Mouse (Mus musculus): ENCODE measurements at regions not wholly inside any gene's neighbourhood (a gene's known extent, or its start where the extent isn't known, plus 50 kb on each side); places are given as distances from the start of the nearest gene placed in this dataset.

DNA sequence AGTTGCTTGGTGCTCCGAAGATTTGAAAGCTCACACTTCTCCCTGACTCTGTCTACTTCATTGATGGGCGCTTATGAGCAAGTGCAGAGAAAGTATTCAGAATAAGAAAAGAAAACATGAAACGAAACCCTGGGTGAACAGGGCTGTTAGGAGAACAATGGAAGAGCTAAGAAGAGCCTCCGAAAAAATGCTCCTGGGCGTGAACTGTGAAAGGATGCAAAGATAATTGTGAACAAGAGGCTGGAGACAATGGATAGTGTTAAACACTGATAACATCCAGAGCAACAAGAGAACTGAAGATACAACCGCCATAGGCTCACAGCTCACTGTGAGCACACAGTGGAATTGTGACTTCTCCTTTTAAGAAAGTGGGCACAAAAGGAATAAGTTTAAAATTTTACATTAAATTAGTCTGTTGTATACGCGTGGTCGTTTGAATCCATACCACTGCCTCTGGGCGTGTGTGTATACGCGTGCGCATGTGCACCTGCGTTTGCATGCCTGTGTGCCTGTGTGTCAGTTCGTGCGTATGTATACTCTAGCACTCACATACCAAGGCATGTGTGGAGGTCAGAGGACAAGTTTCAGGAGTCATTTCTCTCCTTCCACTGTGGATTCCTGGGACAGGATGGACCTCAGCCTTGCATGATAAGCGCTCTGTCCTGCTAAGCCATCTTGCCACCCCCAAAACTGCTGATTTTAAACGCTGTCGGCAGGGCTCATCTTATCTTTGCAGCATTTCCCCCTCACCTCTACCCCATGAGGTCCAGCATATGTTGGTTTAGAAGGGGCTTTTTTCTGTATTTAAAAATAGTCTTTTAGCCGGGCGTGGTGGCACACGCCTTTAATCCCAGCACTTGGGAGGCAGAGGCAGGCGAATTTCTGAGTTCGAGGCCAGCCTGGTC is 113.0 kb upstream of the 1700016C15Rik start:
- DNase-seq (ENCODE audit: low read depth, low spot score), result no peak

DNA sequence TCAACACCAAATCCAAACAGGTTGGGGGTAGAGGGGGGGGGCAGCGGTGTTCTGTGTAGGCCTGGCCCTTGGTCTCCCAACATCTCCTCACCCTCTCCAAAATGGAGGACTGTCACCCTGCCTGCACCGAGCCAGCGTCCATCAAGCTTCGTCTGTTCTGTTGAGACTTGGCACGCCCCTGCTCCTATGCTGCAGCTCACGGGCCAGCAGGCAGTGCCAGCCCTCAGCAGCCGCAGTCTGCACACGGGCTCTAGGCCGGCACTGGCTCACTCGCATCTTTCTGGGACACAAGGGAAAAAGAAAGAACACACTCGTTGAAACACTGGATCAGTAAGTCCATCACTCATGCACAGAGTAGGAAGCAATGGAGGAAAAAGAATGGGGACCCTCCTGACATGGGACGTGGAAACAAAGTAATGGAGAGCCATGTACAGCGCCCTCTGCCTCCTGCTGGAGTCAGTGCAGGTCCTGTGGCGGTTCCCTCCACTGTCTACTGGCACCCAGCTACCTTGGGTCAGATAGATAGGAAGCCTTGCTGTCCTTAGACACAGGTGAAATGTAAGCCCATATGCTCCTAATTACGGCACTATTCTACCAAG is 109.0 kb upstream of the 1700016C15Rik start:
- DNase-seq (ENCODE audit: low read depth, low spot score), result peak; percentile 11

DNA sequence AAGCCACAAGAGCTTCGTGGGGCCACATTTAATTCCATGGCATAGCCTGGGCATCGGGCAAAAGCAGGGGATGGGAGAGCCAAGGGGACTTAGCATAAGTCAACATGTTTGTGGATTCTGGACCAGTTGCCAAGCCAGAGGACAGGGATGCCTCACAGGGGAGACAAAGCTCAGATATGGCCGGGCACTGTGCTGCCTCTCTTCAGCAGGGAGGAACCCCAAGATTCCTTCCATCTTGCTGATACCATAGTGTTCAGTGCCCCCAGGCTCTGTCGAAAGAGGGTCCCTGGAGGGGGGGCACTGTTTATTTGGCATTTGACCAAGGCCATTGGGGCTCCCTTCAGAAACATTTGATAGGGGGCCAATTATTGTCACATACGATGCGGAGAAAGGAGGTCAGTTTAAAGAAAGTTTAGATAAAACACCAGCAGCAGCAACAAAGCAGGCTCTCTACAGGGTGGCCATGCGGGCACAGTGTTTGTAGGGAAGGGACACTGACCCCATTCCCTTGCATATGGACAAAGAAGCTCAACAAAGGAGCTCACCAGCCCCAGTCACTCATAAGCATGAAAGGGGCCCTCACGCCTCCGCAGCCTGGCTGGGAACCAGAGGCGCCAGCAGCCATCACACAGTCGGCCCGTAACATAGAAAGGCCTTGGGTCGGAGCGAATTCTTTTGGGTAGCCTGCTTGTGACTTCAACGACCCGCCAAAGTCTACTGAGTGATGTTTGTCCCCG is 107.6 kb upstream of the 1700016C15Rik start:
- no peak for DNase-seq (ENCODE audit: low read depth, low spot score)

DNA sequence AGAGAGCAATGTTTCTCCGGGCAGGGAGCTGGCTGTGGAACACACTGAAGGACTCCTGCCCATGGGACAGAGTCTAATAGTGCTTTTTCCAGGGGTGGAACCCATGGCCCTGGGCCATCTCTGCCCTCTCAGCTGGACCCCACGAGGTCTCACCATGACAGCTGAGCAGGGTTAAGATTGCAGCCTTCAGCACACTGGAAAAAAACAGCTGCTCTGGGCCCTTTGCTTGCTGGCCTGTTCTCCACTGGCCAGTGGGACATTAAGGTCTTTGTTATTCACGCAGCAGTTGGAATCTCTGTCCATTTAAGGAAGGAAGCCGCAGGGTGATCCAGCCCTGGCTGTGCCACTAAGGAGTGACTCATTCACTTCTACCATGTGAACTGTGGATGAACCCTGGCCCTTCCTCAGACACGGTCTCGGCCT is 106.3 kb upstream of the 1700016C15Rik start:
- DNase-seq (ENCODE audit: low read depth, low spot score), result no peak

DNA sequence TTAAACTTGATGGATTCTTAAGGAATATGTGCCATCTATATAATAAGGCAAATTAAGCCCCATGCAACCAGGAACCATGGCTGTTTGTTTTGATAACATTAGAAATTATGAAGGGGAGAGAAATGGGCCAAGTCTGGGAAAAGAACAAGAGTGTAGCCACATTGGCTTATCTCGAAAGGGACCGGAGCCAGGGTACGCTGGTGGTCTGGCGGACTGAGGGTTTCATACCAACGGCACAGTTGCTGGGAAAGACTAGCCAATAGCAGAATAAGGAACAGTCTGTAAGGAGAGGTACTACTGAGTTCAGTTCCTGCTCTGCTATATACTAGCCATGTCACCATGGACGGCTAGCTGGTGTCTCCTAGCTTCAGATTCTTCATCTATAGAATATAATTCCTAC is 105.9 kb upstream of the 1700016C15Rik start:
- DNase-seq (ENCODE audit: low read depth, low spot score), result no peak

DNA sequence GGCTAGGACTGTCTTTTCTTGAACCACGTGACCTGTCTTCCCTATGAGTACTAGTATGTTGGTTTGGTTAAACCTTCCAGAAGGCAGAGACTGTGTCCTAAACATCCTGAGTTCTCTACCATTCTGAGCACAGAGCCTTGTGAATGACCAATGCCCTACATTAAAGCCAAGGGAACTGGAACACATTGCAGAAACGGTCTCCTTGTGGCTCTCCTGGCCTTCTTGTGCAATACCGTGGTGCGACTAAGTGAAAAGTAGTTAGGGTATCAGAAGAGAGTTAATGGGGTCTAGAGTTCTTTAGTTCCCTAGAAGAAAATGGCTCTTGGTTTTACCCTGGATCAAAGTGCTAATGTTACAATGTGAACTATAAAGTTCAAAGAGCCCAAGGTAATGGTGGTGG is 101.8 kb upstream of the 1700016C15Rik start:
- DNase-seq (ENCODE audit: low read depth, low spot score), result no peak

DNA sequence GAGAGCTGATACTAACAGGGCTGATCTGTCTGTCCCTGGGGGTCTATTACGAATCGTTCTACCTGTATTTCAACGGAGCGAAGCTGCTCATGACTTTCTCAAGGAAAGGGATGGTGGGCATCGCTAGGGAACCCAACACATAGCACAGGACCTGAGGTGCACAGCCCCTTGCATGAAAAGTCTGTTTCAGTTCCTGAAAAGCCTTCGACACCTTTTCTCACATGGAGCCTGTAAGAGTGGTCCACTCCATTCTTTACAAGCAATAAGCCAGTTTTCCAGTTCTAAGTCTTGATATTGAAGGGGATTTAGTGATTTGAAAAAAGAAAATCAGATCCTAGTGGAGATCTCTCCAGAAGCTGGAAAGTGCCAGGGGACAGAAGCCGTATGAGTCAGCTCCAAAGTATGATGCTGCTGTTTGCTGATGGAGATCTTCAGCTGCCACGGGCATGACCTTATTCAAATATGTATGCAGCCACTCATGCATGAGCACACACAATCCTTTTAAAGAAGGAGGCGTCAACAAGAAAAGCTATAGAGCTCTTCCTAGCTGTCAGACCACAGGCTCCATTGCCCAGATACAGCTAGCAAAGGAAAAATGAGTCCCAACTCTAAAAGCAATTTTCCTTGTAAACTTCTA is 95.5 kb upstream of the 1700016C15Rik start:
- no peak for DNase-seq (ENCODE audit: low read depth, low spot score)

DNA sequence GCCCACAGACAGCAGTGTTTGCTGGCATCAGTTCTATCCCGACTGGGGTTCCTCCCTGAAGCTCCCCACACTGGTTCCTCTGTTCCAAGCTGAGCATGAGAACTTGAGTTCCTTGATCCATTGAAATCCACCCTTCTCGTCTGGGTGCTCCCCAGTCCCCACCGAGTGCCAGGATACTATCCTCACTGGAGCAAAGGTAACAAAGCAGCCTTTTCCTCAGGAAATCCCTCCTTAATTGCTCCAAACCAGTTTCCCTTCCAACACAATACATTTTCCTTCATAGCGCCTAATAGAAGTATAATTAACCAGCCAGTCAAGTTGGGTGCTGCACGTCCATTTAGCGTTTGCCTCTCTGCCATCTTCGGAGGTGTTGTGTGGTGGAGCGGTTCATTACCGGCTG is 92.6 kb upstream of the 1700016C15Rik start:
- DNase-seq (ENCODE audit: low read depth, low spot score), result no peak

DNA sequence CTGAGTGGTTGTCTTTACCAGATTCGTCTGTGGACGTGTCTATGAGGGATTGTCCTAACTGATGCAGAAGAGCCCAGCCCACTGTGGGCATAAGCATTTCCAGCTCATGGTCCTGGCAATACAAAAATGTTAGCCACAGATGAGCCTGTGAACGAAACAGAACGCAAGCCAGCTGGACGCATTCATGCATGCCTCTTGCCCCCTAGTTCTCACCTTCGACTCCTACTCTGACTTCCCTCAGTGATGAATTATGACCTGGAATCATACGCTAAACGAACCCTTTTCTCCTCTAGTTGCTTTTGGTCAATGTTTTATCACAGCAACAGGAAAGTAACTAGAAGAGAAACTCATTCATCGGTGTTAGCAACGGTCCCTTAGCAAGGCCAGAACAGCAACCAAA is 91.2 kb upstream of the 1700016C15Rik start:
- DNase-seq (ENCODE audit: low read depth, low spot score), result no peak

DNA sequence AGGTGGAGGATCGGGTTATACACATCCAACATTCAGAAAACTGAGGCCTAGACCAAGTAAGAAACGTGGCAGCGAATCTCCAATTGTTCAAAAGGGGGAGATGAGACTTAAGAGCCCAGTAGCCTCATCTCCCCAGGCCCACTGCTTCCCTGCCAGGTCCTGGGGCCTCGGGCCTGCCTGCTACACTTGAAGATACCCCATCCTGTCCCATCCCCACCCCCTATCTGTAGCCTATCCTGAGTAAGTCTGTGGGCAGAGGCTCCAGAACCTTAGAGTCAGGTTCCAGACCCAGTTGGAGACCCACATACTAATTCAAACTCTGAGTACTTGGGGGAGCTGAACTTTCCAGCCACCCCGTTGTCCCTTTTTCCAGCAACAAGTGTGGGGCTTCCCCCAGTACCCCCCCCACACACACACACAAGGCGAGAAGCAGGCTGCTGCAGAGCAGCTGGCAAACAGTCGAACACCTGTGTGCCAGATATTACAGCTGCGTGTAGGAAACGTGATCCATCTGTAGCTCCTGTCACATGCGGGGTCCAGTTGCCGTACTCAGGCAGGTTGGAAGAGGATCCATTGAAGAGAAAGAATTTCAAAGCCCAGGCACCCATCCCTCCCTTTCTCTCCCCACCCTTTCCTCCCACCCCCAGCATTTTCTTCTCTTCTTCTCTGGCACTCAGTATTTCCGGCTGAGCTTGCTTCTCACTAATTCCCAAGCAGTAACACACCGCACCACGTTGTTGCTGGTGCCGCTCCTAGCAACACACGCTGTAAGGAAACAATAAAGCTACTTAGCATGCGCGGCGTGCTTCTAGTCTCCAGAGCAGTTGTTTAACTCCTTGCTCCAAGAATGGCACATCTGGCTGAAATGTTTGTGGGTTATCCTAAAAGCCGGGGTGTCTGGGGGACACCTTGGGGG is 89.4 kb upstream of the 1700016C15Rik start:
- no peak for DNase-seq (ENCODE audit: low read depth, low spot score)

DNA sequence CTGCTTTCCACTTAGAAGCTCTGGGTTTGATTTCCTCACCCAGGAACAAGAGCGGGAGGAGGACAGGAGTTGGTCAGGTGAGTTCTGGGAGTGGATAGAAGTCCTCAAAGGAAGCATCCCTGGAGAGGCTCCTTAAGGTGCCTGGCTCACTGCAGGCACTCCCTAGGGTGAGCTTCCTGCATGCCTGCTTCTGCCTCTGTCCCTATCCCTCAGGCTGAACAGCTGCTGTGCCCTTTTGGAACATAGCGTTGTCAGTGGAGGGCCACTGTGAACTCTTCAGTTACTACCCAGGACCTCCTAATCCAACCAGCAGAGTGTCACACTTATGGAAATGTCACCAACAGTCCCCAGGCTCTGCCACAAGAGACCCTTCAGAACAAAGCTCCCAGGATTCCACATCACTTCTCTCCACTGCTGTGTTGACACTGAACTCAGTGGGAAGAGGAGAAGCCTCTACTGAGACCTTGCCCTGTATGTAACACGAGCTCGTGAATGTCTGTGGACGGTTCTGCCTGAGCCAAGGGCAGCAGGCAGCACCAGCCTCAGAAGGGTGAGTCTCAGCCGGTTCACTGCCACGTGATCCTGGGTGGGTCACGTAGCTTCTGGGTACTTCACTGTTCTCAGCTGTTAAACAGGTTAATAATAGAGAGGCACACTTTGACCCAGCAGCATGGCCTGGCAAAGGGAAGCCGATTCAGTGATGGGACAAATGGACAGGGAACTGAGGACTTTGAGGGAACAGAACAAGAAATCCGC is 86.7 kb upstream of the 1700016C15Rik start:
- no peak for DNase-seq (ENCODE audit: low read depth, low spot score)

DNA sequence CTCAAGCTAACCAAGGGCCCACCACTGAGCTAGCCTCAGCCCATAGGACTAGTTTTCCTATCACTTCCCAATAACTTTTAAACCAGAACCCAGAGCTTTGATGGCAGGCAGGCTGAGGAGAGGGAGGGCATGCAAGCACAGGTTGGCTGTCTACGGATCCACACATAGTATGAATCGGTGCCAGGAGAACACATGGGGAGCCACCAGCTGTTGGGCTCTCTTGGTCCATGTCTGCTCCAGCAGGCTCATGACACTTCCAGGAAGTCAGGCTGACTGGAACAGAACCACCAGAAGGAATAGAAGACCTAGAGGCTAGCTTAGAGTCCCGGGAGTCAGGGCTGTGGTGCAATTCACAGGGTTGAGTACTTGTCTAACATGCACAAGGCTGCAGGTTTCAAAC is 86.0 kb upstream of the 1700016C15Rik start:
- DNase-seq (ENCODE audit: low read depth, low spot score), result no peak

DNA sequence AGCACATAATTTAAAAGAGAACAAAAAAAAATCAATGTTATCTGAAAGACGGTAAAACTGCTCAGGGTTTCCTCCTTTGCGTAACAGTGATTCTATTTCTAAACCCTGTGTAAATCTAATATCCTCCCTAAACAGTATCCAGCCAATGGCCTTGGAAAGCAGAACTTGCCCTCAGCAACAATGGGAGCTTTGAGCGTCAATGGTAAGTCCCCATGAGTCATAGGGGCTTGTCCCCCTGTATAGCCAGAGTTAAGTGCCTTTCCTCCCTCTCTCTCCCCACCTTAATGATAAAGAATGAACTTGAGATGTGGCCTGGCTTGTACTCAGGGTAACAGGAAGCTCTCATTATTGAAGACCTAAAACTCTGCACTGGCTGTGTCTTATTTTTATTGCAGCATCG is 85.4 kb upstream of the 1700016C15Rik start:
- DNase-seq (ENCODE audit: low read depth, low spot score), result no peak

DNA sequence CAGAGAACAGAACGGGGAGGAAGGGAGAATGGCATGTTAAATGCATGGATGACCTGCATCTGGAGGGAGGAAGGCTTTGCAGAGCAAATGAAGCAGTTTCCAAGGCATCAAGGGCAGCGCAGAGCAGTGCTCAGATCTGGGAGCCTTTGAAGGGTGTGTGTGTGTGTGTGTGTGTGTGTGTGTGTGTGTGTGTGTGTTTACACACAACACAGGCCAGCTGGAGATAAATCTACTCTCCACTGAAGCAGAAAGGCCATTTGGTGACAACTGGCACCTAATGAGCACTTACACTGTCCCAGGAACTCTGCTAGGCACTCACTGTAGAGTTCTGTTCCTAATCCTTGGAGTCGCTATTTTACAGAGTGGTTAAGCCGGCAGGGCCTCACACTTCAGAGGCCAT is 84.3 kb upstream of the 1700016C15Rik start:
- DNase-seq (ENCODE audit: low read depth, low spot score), result no peak

DNA sequence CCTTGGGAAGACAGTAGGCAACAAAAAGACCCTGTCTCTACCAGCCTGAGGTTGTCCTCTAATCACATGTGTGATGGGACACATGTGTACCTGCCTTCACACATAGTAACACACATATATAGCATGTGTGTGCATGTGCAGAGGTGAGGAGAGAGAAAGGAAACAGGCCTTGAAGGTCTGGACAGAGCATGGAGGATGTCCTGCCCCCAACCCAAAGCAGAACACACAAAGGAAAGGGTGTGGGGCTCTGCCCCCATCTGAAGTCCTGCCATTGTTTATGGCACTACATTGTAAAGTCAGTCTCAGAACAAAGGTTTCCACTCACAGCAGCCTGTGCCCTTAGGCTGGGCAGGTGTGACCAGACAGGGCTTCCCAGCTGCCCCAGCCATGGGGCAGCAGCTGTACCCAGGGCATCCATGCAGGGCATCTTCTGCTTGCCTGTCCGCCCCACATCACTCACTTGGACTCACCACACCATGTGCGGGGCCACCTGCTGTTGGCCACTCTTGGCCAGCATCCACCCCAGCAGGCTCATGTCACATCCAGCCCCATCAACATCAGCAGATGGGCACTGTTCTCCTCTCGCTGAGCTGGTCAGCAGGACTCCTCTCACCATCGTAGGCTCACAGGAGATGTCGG is 83.6 kb upstream of the 1700016C15Rik start:
- DNase-seq (ENCODE audit: low read depth, low spot score), result no peak

DNA sequence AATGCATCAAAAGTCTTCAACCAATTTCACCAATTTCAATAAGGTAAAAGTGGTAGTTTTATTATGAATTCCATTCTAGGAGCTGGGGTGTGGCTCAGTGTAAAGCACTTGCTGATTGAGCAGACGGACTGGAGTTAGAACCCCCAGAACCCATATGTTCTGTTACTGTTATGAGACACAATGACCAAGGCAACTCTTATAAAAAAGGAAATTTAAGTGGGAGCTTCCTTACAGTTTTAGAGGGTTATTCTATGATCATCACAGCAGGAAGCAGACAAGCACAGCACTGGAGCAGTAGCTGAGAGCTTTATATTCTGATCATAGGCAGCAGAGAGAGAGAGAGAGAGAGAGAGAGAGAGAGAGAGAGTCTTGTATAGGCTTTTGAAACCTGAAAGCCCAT is 81.7 kb upstream of the 1700016C15Rik start:
- DNase-seq (ENCODE audit: low read depth, low spot score), result no peak

DNA sequence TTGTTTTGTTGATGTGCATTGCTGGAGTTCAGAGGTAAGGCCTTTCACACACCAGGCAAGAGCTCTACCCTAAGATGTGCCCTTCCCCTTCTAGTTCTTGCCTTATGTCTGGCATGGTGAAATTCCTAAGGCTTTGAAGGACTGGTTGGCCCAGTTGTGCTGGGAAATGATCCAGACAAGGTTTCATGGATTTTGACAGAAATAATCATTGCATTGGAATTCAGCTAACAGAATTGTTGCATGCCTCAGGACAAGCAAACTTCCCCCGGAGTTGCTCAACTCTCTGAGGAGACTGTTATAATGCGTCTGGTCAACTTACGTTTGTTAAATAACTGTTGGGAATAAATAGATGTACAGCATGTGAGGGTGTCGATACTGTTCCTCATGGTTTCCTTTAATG is 80.6 kb upstream of the 1700016C15Rik start:
- DNase-seq (ENCODE audit: low read depth, low spot score), result no peak

DNA sequence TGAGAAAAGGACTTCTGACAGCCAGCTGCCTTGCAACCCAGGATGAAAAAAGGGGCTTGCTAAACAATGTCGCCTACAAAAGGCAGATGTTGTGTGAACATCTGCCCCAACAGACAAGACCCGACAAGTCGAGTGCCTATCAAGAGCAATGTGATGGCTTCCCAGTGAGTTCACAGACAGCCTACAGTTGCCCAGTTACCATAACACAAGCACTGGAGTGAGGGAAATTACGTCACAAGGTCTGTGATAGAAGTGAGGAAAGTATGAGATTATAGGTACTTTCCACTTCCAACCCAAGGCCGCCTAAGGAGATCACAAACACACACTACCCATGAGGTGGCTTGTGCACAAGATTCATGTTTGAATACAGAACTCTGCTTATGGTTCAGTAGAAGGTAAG is 78.4 kb upstream of the 1700016C15Rik start:
- DNase-seq (ENCODE audit: low read depth, low spot score), result peak; percentile 36

DNA sequence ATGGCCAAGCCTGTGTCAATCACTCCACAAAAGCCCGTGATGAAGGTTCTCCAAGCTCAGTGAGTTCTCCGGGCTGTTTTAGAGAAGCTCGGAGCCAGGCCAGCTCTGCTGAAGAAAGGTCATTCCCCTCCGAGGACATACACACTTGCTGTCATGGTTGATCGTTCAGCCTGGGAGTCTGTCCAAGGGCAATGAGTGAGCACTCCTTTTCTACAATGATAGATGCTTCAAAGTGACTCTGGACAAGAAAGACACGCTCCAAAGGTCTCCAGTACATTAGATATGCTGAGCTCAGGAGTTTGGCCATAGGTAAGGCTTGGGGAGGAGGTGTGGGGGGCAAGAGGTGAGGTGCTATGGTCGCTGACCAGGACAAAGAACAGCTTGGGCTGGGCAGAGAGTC is 66.5 kb upstream of the 1700016C15Rik start:
- DNase-seq (ENCODE audit: low read depth, low spot score), result no peak
